Mouse (Mus musculus) kidney, postnatal 4 days (tissue): ENCODE results near the gene Gm49395.

Experiments used
- DNase-seq, 2 experiments: peaks; one replicate each; pipeline ENCODE4 v3.0.0; 2021; ENCODE audit warnings: mixed read lengths in 2 of 2

Gm49395 gene

DNA sequence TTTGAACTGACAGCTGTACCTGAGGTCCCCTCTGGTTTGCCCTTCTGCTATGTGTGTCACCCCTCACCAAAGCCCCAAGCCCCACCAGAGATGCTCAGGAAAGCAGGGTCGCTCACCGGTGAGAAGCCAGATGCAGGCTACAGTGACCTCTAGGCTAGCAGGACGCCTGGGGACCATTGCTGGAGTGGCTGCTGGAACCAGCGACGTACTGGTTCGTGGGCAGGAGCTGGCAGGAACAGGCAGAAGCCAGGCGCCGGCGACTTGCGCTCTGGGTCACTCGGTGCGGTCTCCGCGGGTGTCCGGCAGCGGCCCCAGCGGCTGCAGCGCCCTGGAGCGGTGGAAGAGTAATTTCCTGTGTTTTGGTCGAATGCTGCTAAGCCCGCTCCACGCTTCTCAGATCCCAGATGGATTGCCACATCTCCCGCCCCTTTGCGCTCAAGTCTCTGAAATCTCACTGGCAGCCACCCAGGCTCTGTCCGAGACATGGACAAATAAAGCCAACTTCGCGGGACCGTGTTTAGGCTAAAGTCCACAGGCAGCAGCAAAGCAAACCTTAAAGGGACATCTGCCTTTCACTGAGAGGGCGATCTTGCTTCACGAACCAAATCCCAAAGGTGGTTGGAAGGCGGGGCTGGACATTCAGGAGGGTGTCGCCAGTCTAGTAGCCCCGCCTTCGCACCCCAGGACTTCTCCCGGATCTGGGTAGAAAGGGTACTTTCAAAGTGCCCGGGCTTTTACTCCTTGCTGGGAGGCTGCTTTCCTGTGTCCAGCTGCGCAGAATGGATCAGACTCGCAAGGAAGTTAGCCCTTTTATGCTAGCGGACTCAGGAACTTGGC lies at the start of gene Gm49395, which contains the start of gene Itga1:
Gene Gm49395, minus strand, starts transcription at position 567 of the 837 bp plus-strand sequence.
Gene Itga1, minus strand, starts transcription at position 610 of the 837 bp plus-strand sequence.
- DNase-seq, result peak; percentile 86 to 94

DNA sequence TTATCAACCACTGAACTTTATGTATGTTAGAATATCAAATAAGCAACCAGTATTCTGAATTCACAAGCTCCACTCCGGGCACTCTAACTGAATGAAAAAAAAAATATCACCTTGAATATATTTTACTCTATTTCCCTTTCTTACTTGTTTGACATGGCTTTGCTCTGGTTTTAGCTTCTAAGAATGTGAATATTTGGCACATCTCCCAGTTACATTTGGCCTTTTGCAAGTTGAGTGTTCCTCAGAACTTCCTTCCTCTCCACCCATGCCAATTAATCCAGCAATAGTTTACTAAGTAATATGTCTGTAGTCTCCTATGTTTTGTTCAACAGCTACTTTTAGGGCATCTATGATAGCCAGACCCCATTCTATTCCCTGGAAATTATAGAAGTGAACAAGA lies 48.9 kb upstream of the Gm49395 start:
- DNase-seq, result no peak

DNA sequence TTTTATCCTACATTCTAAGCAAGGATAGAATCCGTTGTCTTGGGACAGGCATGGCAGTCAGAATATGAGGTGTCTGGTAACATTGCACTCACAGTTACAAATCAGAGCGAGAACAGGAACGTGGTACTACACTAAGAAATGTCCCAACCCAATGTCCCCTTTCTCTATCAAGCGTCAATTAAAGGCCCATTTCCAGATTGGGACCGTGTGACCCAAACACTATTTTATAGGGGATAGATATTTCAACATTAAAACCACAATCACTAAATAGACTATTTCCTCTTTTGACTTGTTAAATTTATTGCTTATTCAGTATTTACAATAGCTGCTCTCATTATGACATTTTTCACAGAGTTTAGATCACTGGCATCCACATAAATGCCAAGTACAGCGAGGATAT lies 48.1 kb upstream of the Gm49395 start:
- DNase-seq, result no peak

DNA sequence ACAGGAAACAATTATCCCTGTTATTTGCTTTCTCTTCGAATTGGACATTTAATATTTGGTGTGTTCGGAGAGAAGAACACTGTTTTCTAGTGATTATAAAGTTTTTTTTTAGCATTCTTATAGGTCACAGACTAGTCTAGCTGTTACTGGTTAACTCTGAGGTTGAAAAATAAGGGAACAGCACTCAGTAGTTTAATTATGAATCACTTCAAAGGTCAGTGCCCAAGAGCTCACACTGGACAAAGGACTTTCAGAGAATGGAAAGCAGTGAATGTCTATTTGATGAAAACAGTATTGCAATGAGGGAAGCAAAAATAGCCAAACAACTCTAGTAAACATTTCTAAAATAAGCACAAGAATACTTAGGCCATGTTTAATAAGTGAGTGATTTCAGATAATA lies 41.9 kb upstream of the Gm49395 start:
- DNase-seq, result no peak

DNA sequence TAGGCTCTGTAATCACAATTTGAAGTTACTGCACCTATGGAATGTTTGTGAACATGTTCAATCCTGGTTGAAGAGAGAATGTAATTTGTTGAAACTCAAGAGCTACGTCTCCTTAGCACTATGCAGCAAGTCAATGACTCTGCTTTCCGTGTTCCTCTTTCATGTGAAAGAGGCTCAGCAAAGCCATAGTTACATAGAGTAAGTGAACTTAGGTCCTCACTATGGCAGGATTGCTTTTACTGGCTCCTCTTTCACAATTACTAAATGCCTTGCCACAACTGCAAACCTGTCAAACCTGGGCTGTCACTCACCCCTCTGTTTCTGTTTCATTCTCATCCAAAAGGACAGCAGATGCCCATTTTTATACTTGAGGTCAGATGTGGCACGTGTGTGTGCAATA lies 40.3 kb upstream of the Gm49395 start:
- DNase-seq, result no peak

DNA sequence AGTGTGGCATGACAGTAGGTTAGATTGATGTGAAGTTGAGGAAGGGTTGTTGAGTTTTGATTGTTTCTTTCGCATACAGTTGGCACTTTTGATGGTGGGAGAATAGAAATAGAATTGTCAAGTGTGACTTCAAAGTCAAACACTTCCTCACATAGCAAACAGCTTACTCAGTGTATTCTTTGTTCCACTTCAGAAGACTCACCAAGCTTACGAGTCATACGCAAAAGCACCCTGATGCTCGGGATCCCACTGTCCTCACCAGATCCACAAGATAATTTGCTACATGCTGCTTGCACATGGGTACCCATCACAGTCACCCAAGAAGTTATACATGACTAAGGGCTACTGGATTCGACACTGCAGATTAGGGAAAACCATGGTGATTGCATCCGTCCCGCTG lies 36.8 kb upstream of the Gm49395 start:
- DNase-seq, result no peak

DNA sequence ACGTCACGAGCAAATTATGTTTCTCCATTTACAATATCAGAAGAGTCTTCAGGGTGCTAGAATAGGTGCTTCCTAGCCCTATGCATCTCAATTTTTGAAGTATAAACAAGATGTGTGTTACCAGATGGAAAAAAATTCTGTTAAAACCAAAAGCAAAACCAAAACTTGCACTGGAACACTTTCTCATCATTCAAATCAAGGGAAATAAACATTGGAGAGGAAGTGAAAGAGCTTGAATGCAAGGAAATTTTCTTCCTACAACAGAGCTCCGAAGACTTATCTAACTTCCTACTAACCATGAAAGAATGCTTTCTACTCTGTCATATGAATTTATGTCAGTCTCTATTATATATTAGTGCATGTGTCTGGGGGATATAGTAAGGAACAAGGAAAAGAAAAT lies 35.0 kb upstream of the Gm49395 start:
- no peak for DNase-seq

DNA sequence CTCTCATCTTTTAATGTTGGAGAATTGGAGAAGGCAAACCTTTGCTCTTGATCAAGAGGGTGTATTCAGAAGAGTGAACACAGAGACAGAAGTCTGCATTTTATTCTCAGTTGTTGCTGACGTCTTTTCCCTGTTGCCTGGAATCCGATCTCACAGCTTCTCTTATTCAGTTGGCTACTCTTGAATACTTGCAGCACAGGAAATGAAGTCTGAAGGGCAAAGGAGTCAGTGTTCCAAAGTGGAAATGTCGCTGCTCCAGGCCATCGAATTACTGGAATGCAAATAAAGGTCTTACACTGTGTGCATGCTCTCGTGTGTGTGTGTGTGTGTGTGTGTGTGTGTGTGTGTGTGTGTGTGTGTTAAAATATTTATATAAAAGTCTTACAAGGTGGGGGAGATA lies 30.7 kb upstream of the Gm49395 start:
- DNase-seq, result peak; percentile 16 to 35

DNA sequence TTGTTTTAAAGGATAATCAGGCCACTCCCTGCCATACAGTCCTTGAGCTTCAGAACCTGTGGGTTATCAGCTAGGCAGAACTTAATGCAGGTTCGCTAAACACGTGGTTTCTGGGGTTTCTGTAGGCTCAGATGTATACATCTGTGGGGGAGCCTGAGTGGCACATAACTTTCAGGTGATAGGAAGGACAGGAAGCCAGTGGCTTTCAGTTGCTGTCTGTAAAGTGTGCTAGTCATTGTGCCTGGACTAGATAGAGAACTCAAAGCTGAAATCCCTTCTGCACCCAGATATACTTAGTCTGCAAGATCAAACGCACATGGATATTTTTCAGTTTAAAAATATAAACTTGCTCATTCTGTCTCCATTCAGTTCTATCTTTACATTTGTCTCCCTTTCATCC lies 29.7 kb upstream of the Gm49395 start:
- DNase-seq, result no peak

DNA sequence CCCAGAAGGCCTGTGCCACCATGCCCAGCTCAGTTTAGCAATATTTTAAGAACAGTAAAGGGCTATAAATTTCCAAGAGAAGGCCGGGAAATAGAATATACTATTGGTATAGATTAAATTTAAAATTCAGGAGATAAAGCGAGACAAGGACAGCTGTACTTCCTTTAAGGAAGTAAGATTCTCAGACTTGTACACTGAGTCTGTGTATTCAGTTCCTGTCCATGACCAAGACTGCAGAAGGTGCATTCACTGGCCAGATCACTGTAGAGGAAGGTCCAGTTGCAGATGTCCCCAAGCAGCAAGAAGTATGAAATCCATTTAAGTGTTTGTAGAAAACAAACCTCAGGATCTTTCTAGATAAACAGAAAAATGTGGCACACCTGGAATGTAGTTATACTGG lies 28.3 kb upstream of the Gm49395 start:
- no peak for DNase-seq

DNA sequence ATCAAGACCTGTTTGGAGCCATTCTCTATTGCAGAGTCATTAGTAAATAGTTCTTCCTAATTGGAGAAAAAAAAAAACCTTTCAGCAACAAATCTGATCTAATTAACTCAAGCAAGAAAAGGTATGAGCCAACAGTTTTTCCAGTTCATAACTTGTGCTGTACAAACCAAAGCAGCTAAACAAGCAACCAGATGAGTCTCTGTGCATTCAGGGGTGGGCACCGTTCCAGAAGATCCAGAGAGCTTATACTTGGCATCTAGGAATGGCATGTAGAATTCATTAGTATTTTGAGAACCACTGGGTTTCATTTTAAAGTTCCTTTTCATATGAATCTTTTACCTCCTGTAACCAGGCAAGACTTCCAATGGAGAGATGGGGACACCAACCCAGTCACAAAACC lies 26.1 kb upstream of the Gm49395 start:
- DNase-seq, result peak; percentile 24 to 40

DNA sequence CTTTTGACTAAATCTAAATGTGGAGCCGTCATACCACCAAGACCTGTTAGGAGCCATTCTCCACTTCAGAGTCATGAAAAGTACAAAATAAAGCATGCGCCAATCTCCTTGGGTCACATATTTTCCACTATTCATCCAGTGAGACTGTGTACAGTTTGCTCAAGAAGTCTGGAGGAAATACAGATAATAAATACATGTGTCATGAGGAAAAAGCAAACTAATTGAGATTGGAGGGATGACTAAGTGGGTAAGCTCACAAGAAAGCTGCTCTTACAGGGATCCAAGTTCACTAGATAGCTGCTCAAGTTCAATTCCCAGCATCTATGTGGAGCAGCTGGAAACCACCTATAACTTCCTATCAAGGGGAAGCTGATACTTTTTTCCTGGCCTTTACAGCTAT lies 24.8 kb upstream of the Gm49395 start:
- no peak for DNase-seq

DNA sequence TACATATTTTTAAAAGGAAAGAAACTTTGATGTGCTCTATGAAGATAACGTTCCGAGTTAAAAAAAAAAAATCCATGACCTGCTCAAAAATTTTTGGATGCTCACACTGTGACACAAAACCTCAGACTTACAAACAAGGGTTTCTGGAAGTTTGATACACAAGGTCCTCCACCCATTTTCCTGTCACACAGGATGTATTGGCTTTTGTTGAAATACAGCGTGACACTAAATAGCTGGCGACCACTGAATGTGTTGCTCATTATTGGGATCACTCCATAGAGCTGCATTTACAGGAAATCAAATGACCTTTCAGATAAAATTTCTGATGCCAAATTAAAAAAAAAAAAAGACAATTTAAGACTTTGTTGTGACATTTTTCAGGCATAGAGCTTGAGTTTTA lies 23.4 kb upstream of the Gm49395 start:
- no peak for DNase-seq

DNA sequence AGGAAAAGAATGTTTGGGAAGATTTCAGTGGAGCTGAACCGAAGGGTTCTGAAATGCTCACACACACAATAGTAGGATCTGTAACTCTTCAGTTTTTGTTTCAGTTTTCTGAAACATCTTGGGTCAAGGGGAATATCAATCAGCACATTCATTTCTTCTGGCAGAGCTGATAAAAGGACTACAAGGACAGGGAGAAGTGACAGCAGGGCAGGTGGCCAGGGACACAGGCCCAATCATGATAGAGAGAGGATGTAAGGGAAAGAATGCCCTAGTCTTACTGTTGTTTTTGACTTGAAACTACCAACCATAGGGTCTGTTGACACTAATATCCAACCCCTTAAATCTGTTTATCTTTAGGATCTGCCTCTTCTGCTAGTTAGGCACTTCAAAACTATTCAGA lies 22.8 kb upstream of the Gm49395 start:
- DNase-seq, result no peak

DNA sequence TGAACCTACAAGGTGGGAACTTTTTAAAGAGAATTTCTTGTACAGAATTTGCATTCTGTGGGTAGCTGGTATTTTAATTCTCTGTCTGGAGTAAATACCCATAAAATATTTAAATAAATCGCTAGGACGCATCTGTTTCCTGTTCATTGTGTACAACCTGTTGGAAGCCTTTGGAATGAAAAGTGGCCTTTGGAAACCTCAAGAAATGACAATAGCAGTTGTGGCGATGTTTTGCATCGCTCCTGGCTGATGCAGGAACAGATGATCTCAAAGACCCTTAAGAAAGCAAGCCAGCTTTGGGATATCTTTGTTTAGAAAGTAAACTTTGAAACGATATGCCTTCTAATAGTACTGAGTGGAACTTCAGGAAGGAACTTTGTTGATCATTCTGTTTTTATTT lies 17.0 kb upstream of the Gm49395 start:
- DNase-seq, result no peak

DNA sequence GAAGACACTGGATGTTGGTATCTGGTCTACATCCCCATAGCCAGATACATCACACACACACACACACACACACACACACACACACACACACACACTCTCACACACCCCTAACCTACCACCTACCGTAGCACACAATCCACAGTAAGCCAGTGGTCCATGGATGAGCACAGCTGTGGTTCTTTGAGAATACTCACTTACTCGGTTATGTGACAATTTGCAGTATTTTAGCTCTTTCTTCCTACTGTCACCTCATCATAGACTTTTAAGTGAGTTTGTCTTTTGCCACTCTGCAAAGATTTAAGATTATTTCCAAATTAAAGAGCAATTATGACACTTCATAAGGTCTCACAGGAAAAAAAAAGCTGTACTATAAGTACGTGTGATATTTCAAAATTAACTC lies 16.5 kb upstream of the Gm49395 start:
- DNase-seq, result no peak

DNA sequence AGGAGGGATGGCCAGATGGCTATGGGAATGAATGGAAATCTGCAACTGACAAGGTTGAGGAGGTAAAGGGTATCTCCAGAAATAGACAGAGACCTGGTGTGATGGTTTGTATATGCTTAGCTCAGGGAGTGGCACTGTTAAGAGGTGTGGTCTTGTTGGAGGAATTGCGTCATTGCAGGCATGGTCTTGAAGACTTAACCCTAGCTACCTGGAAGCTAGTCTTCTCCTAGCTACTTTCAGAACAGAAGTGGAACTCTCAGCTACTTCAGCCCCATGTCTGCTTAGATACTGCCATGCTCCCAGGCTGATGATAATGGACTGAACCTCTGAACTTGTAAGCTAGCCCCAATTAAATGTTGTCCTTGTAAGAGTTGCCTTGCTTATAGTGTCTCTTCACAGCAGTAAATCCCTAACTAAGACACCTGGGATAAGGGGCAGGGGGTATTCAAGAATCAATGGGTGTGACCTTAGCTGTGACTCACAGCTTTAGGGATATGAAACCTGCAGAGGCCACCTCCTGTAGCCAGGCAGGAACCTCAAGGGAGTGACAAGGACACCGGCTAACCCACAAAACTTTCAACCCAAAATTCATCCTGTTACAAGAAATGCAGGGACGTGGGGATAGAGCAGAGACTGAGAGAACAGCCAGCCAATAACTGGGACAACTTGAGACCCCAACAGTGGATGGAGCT lies 15.4 kb upstream of the Gm49395 start:
- no peak for DNase-seq

DNA sequence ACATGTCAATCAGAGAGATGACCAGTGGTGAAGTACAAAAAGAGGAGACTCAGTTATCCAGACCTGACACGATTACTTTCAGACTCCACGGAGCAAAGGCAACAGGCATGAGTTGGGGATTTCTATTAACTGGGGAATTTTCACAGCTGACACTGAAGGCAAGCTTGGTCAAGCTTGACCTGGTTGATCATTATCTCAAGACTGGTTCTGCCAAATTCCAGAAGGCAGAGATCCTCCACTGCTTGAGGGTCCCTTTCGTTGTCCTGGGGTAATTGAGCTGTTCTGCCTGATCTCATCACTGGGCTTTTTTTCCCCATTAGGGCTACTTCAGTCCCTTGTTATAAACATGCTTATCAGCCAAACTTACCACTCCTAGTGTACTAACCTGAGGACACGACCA lies 7.9 kb upstream of the Gm49395 start:
- DNase-seq, result peak in 1 of 2 experiments; percentile 46

DNA sequence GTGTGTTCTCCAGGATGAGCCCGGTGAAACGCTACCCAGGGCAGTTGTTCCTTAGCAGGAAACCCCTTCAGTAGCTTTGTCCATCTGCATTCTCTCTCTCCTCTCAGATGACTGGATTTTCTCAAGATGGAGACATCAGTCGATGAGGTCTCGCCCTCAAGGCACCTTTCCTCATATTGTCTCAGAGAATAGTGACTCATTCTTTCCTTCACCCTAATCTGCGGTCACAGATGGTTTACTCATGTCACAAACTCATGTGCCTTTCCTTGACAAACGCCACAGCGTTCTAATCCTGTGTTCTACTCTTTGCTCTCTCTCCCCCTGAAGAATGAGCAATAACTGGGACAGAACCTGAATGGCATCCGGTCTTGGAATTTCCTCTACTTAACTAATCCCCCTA lies 5.7 kb upstream of the Gm49395 start:
- no peak for DNase-seq

DNA sequence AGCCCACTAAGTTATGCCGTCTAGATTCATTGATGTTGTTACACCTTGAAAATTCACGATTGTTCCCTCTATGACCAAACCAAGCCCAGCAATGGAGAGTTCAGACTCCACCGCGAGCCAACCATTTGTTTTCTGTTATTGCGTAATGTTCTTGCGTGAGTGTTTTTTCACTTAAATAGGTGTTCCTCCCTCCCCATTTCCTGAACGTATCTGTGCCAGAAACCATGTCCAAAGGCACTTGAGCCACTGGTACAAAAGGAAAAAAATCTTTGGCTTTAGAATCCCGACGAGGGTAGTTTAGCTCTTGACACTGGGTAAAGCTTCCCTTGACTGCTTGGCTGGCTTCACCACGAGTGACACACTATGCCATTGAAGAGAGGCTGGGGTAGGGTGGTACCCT lies 4.5 kb upstream of the Gm49395 start:
- no peak for DNase-seq

DNA sequence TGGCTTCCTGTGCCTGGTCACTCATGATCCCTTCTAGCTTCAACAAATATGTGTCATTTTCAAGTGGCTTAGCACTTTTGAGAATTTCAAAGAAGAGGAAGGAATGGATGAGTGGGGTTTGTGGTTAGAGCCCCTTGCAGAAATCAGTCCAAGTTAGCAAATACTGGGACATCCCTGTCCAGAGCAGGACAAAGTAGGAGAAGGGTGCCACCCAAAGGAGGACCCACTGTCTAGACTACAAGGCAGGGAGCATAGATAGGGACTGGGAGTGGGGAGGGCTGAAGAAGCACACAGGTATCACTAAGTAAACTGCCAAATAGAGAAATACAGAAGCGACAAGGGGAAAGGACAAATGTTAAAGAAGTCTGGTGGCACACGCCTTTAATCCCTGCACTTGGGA lies 1.0 kb upstream of the Gm49395 start:
- no peak for DNase-seq

DNA sequence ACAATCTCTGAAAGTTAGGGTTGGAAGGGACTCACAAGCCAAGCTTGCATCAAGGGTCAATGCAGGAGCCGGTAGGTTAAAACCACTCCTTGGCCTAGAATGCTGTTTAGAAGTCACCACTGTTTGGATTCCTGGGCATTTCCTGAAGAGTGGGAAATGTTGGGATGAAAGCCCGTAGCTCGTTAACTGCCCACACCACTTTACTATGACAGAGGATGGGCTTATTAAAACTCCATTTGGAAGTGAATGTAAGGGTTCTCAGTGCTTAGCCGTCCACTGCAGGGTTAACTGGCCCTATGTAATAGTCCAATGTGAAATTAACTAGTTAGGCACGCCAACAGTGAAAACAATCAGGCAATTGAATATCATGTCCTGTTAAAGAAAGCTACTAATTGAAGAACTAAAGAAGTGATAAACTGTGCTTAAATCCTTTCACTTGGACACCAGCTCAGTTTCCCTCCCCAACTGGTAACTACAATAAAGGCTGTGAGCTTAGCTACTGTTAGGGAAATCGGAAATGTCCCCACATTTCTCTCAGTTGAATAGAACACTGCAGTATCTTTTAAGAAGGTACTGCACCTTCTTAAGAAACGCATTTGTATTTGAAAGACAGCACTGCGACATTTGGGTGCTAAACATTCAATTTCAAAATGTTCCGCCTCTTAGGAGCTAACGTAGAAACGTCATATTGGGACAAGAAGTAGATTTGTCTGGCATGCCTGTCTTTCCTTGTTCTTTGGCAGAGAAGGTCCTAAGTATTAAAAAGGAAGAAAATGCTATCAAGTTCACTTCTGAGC lies 1.1 kb downstream of the Gm49395 start:
- DNase-seq, result no peak

DNA sequence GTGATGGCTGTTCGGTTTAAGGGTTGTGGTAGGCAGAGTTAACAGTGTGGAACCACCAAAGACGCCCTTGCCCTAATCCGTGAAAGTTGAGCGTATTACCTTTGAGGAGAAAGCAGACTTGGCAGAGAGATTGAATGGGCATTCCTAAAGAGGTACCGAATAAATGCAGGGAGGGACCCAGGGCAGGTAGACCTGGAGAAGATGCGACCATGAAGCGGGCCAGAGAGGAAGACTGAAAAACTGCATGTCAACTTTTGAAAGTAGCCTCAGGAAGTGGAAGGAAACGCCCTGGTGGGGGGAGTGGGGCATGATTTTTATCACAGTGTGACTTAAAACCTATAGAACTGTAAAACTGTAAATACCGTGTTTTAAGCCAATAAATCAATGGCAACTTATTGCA lies 2.3 kb downstream of the Gm49395 start:
- DNase-seq, result no peak

DNA sequence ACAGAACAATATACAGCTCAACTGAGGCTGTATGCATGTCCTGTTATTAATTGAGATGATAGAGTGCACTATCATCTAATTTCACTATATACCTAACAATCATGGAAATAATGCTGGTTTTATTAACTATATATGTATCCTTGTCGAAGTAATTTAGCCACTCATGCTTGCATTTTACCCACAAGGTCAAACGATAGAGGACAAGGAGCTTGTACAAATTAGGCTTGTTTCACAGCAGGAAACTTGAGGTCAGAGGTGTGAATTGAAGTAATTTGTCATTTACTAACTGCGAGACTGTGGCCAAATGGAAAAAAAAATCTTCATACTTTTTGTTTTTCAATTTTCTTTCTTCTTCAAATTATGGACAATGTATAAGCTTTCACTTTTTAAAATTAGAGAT lies 3.5 kb downstream of the Gm49395 start:
- DNase-seq, result no peak
